Mouse (Mus musculus): ENCODE measurements at regions not wholly inside any gene's neighbourhood (a gene's known extent, or its start where the extent isn't known, plus 50 kb on each side); places are given as distances from the start of the nearest gene placed in this dataset.

DNA sequence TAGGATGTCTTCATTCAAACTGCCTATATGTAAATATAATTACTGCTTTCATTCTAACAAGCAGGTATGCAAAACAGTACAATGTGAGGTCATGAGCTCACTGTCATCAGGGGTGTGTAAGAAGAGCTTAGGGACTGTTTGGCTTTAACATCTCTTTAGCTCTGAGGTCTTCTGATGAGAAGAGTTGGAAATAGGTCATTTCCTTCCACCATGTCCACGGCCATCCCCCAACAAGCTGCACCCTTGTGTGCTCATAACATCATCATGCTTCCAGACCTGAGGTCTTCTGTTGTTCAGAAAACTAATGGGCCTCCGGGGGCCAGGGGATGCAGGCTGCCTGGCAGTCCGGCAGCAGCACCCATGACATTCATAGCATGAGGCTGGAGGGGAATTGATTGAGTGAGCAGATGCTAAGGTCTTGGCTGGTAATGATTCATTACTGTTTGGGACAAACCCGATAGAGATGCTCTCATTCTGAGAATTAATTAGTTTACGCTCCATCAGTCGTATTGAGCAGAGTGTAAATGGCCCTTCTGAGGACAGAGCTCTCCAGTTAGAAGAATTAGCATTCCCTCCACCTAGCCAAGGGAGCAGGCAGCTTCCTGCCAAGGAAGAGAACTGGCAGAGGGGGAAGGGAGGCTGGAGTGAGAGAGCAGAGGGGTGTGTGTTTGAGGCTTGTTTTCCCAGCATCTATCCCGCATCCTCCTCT, 64.0 kb downstream of the Rps24 start:
- no peaks in the 10 kb centered on the region for H3K27me3 ChIP-seq (replicated peaks)
- peak; percentile 90 for ATAC-seq (replicated peaks)
- H3K36me3 ChIP-seq (replicated peaks) = no peaks in the 10 kb centered on the region
- H3K4me3 ChIP-seq = no peak overlapping the region
- no peaks in the 10 kb centered on the region for H3K9me3 ChIP-seq
- no peak overlapping the region for H3K4me2 ChIP-seq
- peaks cover 9% of the 10 kb centered on the region for H3K4me1 ChIP-seq
- WGBS = 26% methylated on average over 7 of the region's 7 CpGs
- peak overlapping the region; percentile 74 for H3K27ac ChIP-seq
- H3K9ac ChIP-seq = no peak overlapping the region

GRCm38 (mm10) chr14:24551472-24551783, 64.5 kb downstream of the Rps24 start:
- peak overlapping the region; percentile 74 for H3K27ac ChIP-seq
- H3K27me3 ChIP-seq (replicated peaks) = no peaks in the 10 kb centered on the region
- peaks cover 9% of the 10 kb centered on the region for H3K4me1 ChIP-seq
- H3K36me3 ChIP-seq (replicated peaks) = no peaks in the 10 kb centered on the region
- H3K9me3 ChIP-seq = no peaks in the 10 kb centered on the region
- WGBS = 77% methylated on average over 3 of the region's 3 CpGs
- H3K9ac ChIP-seq = no peak overlapping the region
- H3K4me3 ChIP-seq = no peak overlapping the region
- ATAC-seq (replicated peaks) = no peak
- H3K4me2 ChIP-seq = no peak overlapping the region

DNA sequence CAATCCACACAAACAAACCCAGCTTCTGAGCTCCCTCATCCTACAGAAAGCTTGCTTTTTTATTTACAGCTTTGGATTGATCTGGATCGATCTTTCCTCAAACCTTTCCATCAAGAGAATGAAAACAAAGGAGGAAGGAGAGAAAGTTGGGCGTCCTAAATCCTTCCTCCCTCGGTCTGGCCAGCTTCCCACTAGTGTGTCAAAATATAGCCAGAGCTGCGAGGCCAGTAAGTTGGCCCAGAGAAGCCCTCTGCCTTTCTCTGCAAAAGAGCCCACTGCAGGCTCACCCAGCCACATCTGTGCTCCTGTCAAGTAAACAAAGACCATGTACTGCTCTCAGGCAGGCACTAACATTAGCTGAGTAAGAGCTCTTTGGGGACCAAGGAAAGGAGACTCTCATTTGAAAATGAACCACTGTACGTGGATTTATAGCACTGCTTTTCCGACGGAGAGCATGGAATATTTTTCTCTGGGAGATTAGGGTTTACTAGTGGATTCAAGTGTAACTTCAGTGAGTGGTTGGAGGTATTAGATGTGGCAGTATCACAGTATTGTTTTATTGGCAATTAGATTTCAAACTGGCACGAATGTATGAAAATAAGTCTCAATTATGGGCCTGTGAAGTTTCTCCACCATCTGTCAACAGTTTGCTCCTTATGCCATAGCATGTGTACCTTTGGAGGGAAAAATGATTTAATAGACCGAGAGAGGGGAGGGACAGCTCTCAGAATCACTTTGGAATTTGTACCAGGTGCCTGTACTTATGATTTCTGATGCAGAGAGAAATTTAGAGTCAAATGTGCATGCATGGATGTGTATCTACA, 78.1 kb downstream of the Rps24 start:
- Histone ChIP-seq H3K9me3 (no peaks in the 10 kb centered on the region), H3K27me3 (replicated peaks) (no peaks in the 10 kb centered on the region), H3K27ac (0 out of 2 replicates have a peak overlapping the region, but pooled peaks have one; percentile 18), H3K4me1 (0 out of 2 replicates have a peak, but pooled peaks cover 6% of the 10 kb centered on the region), H3K36me3 (replicated peaks) (no peaks in the 10 kb centered on the region), H3K9ac (no peak overlapping the region), H3K4me3 (no peak overlapping the region), H3K4me2 (no peak overlapping the region)
- WGBS = 62% methylated on average over 9 of the region's 9 CpGs
- no peak for ATAC-seq (replicated peaks)

DNA sequence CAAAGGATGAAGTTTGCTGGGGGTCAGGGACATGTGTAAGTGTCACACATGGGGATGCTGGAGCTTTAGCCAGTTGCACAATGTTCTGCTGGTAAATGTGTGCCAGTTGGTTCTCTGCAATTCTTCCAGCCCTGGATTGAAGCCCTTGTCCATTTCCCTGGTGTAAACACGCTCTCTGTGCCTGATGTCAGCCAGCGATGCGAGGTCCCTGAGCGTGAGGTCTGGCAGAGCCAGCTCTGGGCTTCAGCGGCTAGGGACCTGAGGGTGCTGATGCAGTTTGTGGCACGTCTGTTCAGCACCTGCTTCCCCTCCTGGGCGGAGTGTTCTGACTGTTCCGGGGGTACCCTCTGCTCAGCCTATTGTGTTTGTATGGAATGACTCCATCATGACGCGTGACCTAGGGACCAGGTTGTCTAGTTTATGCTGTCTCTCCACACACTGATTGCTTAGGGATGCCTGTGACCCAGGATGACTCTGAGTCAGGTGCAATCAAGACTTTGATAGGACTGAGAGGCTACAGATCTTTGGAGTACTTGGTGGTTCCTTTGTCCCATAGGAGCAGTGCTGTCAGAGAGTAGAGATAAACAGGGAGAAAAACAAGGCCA, 78.9 kb downstream of the Rps24 start:
- WGBS = 68% methylated on average over 10 of the region's 10 CpGs
- 0 out of 2 replicates have a peak, but pooled peaks cover 6% of the 10 kb centered on the region for H3K4me1 ChIP-seq
- no peaks in the 10 kb centered on the region for H3K27me3 ChIP-seq (replicated peaks)
- no peak overlapping the region for H3K4me3 ChIP-seq
- no peak for ATAC-seq (replicated peaks)
- H3K4me2 ChIP-seq = no peak overlapping the region
- no peak overlapping the region for H3K9ac ChIP-seq
- H3K9me3 ChIP-seq = no peaks in the 10 kb centered on the region
- H3K36me3 ChIP-seq (replicated peaks) = no peaks in the 10 kb centered on the region
- H3K27ac ChIP-seq = 0 out of 2 replicates have a peak overlapping the region, but pooled peaks have one; percentile 18

GRCm38 (mm10) chr14:24575111-24575510, 88.2 kb downstream of the Rps24 start:
- WGBS = 71% methylated on average over 5 of the region's 5 CpGs
- Histone ChIP-seq H3K4me3 (no peak overlapping the region), H3K9ac (no peak overlapping the region), H3K27me3 (replicated peaks) (no peaks in the 10 kb centered on the region), H3K4me1 (peaks cover 20% of the 10 kb centered on the region), H3K36me3 (replicated peaks) (no peaks in the 10 kb centered on the region), H3K27ac (no peak overlapping the region), H3K9me3 (no peaks in the 10 kb centered on the region), H3K4me2 (no peak overlapping the region)
- no peak for ATAC-seq (replicated peaks)

GRCm38 (mm10) chr14:24578535-24579111, 91.7 kb downstream of the Rps24 start:
- Histone ChIP-seq H3K27me3 (replicated peaks) (no peaks in the 10 kb centered on the region), H3K27ac (peak overlapping the region; percentile 86), H3K9me3 (no peaks in the 10 kb centered on the region), H3K9ac (no peak overlapping the region), H3K4me2 (no peak overlapping the region), H3K4me1 (peaks cover 20% of the 10 kb centered on the region), H3K36me3 (replicated peaks) (no peaks in the 10 kb centered on the region), H3K4me3 (no peak overlapping the region)
- WGBS = 14% methylated on average over 7 of the region's 7 CpGs
- peak; percentile 92 for ATAC-seq (replicated peaks)

GRCm38 (mm10) chr14:24579153-24579795, 92.3 kb downstream of the Rps24 start:
- Histone ChIP-seq H3K36me3 (replicated peaks) (no peaks in the 10 kb centered on the region), H3K27me3 (replicated peaks) (no peaks in the 10 kb centered on the region), H3K9ac (no peak overlapping the region), H3K4me1 (peaks cover 20% of the 10 kb centered on the region), H3K4me3 (no peak overlapping the region), H3K4me2 (no peak overlapping the region), H3K9me3 (no peaks in the 10 kb centered on the region), H3K27ac (peak overlapping the region; percentile 86)
- 11% methylated on average over 9 of the region's 9 CpGs for WGBS
- ATAC-seq (replicated peaks) = peak; percentile 29; the same call in 1 of the 2 replicates

- Histone ChIP-seq H3K9me3 (no peaks in the 10 kb centered on the region), H3K4me2 (no peak overlapping the region), H3K4me3 (no peak overlapping the region), H3K9ac (no peak overlapping the region), H3K27me3 (replicated peaks) (no peaks in the 10 kb centered on the region), H3K4me1 (peaks cover 21% of the 10 kb centered on the region), H3K36me3 (replicated peaks) (no peaks in the 10 kb centered on the region), H3K27ac (peak overlapping the region; percentile 88)
- ATAC-seq (replicated peaks) = no peak
- WGBS = 58% methylated on average over 7 of the region's 7 CpGs
Measured at GRCm38 (mm10) chr14:24586133-24586908, 99.4 kb downstream of the Rps24 start.

GRCm38 (mm10) chr14:24586982-24587672, 100.2 kb downstream of the Rps24 start:
- peak overlapping the region; percentile 88 for H3K27ac ChIP-seq
- no peaks in the 10 kb centered on the region for H3K27me3 ChIP-seq (replicated peaks)
- no peaks in the 10 kb centered on the region for H3K36me3 ChIP-seq (replicated peaks)
- 37% methylated on average over 12 of the region's 12 CpGs for WGBS
- H3K4me3 ChIP-seq = no peak overlapping the region
- no peak overlapping the region for H3K4me2 ChIP-seq
- ATAC-seq (replicated peaks) = peak; percentile 83
- no peaks in the 10 kb centered on the region for H3K9me3 ChIP-seq
- H3K4me1 ChIP-seq = peaks cover 21% of the 10 kb centered on the region
- H3K9ac ChIP-seq = 0 out of 2 replicates have a peak overlapping the region, but pooled peaks have one; percentile 3

- H3K4me1 ChIP-seq = peaks cover 21% of the 10 kb centered on the region
- peak overlapping the region; percentile 88 for H3K27ac ChIP-seq
- ATAC-seq (replicated peaks) = no peak
- WGBS = 58% methylated on average over 3 of the region's 3 CpGs
- no peak overlapping the region for H3K9ac ChIP-seq
- no peak overlapping the region for H3K4me3 ChIP-seq
- no peaks in the 10 kb centered on the region for H3K9me3 ChIP-seq
- H3K27me3 ChIP-seq (replicated peaks) = no peaks in the 10 kb centered on the region
- no peak overlapping the region for H3K4me2 ChIP-seq
- H3K36me3 ChIP-seq (replicated peaks) = no peaks in the 10 kb centered on the region
Measured at GRCm38 (mm10) chr14:24588041-24588440, 101.1 kb downstream of the Rps24 start.
